ENCODE assay signal across 12 mouse cellular contexts in the genomic region with DNA sequence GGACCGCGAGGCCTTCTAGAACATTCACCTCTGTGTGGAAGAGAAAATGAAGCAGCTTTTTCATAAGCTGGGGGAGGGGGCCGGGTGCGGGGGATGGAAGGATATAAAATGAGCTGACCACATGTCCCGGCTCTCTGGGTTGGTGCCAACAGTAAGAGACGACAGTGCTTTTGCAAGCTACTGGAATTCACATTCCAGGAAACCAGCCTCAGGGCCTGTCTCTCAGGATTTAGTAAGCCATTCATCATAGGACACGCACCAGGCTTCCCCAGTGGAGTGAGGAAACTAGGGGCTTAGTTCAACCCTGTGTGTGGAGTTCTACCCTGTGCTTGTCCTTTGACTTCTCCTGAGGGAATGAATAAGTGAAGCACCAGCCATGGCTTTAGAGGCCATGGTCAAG. TPM values are rescaled to one million over a fixed set of nuclear protein-coding genes. Genes with fewer than 3 reads are reported as not detected.
DNase-seq lines count a peak whose midpoint lies in the region; ATAC-seq and TF ChIP-seq lines count a peak whose summit lies in the region.
"Had no signal": no experiment of that assay in that cellular context is flagged by ENCODE, and none has a peak within 500 bp of the region (broad histone marks: within the 10 kb centered on the region; RNA-seq: fewer than 3 reads in every experiment).

No protein-coding gene starts in this region.

- no peaks in the 10 kb centered on the region for H3K27me3 ChIP-seq in liver, postnatal 0 days (ENCODE audit: insufficient read depth, low read length)
- no peaks in the 10 kb centered on the region for H3K27me3 ChIP-seq in liver, embryonic 11.5 days (replicated peaks; ENCODE audit: control insufficient read depth, insufficient read depth, low read length)
- H3K27me3 ChIP-seq: embryonic facial prominence, embryonic 15.5 days; hindbrain, embryonic 12.5 days; stomach, embryonic 15.5 days had no signal

- peak; percentile 19 for DNase-seq in embryo, embryonic 11 days
- DNase-seq in embryo, embryonic 9.5 days (ENCODE audit: extremely low spot score), result no peak
- DNase-seq in liver, postnatal 0 days, result peak; percentile 26
- DNase-seq in liver, embryonic 11.5 days (ENCODE audit: low spot score), result no peak
- DNase-seq in fat pad, adult 2 months (ENCODE audit: extremely low read depth, low read depth, low spot score), result peak; percentile 46
- peak; percentile 29 to 46 for DNase-seq in kidney, postnatal 36 days
- no peak for DNase-seq in right cerebral cortex, postnatal 14 days
- DNase-seq: layer of hippocampus, postnatal 36 days had no signal

- H3K4me3 ChIP-seq in liver, postnatal 0 days (ENCODE audit: low read depth, low read length), result no peak overlapping the region
- no peak overlapping the region for H3K4me3 ChIP-seq in liver, embryonic 11.5 days (ENCODE audit: low read depth, low read length)
- H3K4me3 ChIP-seq: embryonic facial prominence, embryonic 15.5 days; hindbrain, embryonic 12.5 days; stomach, embryonic 15.5 days had no signal

- no peak for ATAC-seq in liver, postnatal 0 days
- no peak for ATAC-seq in liver, embryonic 11.5 days (replicated peaks; ENCODE audit: low FRiP score)
- ATAC-seq in inflammation-experienced regulatory T-cells, adult 6 months, result no peak

- H3K4me1 ChIP-seq in liver, postnatal 0 days (ENCODE audit: insufficient read depth), result no peaks in the 10 kb centered on the region
- H3K4me1 ChIP-seq in liver, embryonic 11.5 days (replicated peaks; ENCODE audit: control insufficient read depth, insufficient read depth, low read length), result no peaks in the 10 kb centered on the region
- H3K4me1 ChIP-seq: hindbrain, embryonic 12.5 days; stomach, embryonic 15.5 days had no signal

- H3K9me3 ChIP-seq in liver, postnatal 0 days (ENCODE audit: low read length), result no peaks in the 10 kb centered on the region
- H3K9me3 ChIP-seq in liver, embryonic 11.5 days (ENCODE audit: control insufficient read depth, low read length), result no peaks in the 10 kb centered on the region
- H3K9me3 ChIP-seq: embryonic facial prominence, embryonic 15.5 days; hindbrain, embryonic 12.5 days; stomach, embryonic 15.5 days had no signal

- H3K36me3 ChIP-seq in liver, postnatal 0 days (replicated peaks; ENCODE audit: insufficient read depth, low read length), result 0 out of 2 replicates have a peak, but pooled peaks cover 3% of the 10 kb centered on the region
- peaks cover 3% of the 10 kb centered on the region; the same call in 1 of the 2 replicates for H3K36me3 ChIP-seq in liver, embryonic 11.5 days (ENCODE audit: control insufficient read depth, insufficient read depth, low read length)
- H3K36me3 ChIP-seq: stomach, embryonic 15.5 days had no signal

- no peak overlapping the region for H3K9ac ChIP-seq in liver, postnatal 0 days (replicated peaks)
- H3K9ac ChIP-seq in liver, embryonic 11.5 days (ENCODE audit: low read depth, low read length), result no peak overlapping the region
- H3K9ac ChIP-seq: embryonic facial prominence, embryonic 15.5 days; hindbrain, embryonic 12.5 days; stomach, embryonic 15.5 days had no signal

- H3K27ac ChIP-seq in liver, postnatal 0 days (ENCODE audit: low read depth), result no peak overlapping the region; the same call in 1 of the 2 replicates
- no peak overlapping the region for H3K27ac ChIP-seq in liver, embryonic 11.5 days (ENCODE audit: low read depth, low read length)
- H3K27ac ChIP-seq: embryonic facial prominence, embryonic 15.5 days; hindbrain, embryonic 12.5 days; stomach, embryonic 15.5 days had no signal

- TF ChIP-seq EP300 in liver, postnatal 0 days (IDR thresholded peaks at IDR 0.05; ENCODE audit: low read depth), result no peak

- no peak for TF ChIP-seq CTCF in liver, postnatal 0 days (IDR thresholded peaks at IDR 0.05; ENCODE audit: low read depth)

- WGBS in liver, postnatal 0 days (ENCODE audit: insufficient replicate concordance), result 73% methylated on average over 7 of the region's 7 CpGs
- WGBS in liver, embryonic 11.5 days, result 76% methylated on average over 7 of the region's 7 CpGs

- H3K4me2 ChIP-seq in liver, postnatal 0 days (ENCODE audit: low read depth, low read length), result no peak overlapping the region
- no peak overlapping the region for H3K4me2 ChIP-seq in liver, embryonic 11.5 days
- H3K4me2 ChIP-seq: embryonic facial prominence, embryonic 15.5 days; hindbrain, embryonic 12.5 days; stomach, embryonic 15.5 days had no signal

RNA-seq across cellular contexts. Expression of gene Pom121, which starts 48.1 kb away (rescaled TPM):
- polyA plus RNA-seq in liver, postnatal 0 days (2015; fragmentation: Nextera tagmentation; extraction: Ambion mirVana), result 3.2 and 3.5 TPM in 2 replicates
- polyA plus RNA-seq in liver, embryonic 11.5 days (2014; fragmentation: Nextera tagmentation; extraction: Ambion mirVana), result 18.0 and 19.7 TPM in 2 replicates
- 10 to 100 TPM; 13.2 to 18.7 (median 13.7) TPM for polyA plus RNA-seq in inflammation-experienced regulatory T-cells, adult 6 months (2017; shearing (Covaris generic))

Comparison
In these comparisons a context has a peak if more than half of its experiments do, and no peak if none do; other contexts are left out.
1. DNase-seq: peak in embryo, embryonic 11 days (single experiment), liver, postnatal 0 days (single experiment), fat pad, adult 2 months (single experiment) and kidney, postnatal 36 days (2 of 2); none in embryo, embryonic 9.5 days (single experiment), liver, embryonic 11.5 days (single experiment) and right cerebral cortex, postnatal 14 days (single experiment).